Mouse (Mus musculus) kidney, adult 2 months (tissue): ENCODE data around the gene Gm3776.

Experiments
- CTCF ChIP-seq: fragments of 200-500 bp; conservative IDR thresholded peaks from 2 replicates; pipeline ENCODE4 v1.5.1; 2011; ENCODE audit warnings: low read depth, mild to moderate bottlenecking, control low read depth, low read length, moderate library complexity, mixed read lengths; ENCODE audit not compliant: insufficient read depth, insufficient read length
- POLR2A ChIP-seq: fragments of 200-500 bp; IDR thresholded peaks from one replicate; pipeline ENCODE4 v1.6.1; 2011; ENCODE audit warnings: low read depth, low read length, control low read depth

GRCm38 (mm10) chr9:78224418-78224817 lies 32.5 kb upstream of the Gm3776 start:
- TF ChIP-seq CTCF (no peak), POLR2A (no peak)
